Mouse (Mus musculus) mouse embryonic stem cell (cell line): Measurements from ENCODE around the gene Poc1a.

Source experiments
- in situ Hi-C, 2 experiments: fragments of 300-500 bp; cut with MboI; formaldehyde crosslinking; loops; 1 replicate in 1 of 2; 3 replicates in 1 of 2; pipeline ENCODE4 v1.14.3; 2019 to 2020; ENCODE audit warnings: low sequenced_read_pairs in 2 of 2, low pct_unique_long_range_greater_than_20kb in 1 of 2, mixed read lengths in 1 of 2; ENCODE audit not compliant: unreplicated experiment in 1 of 2

Poc1a gene

DNA sequence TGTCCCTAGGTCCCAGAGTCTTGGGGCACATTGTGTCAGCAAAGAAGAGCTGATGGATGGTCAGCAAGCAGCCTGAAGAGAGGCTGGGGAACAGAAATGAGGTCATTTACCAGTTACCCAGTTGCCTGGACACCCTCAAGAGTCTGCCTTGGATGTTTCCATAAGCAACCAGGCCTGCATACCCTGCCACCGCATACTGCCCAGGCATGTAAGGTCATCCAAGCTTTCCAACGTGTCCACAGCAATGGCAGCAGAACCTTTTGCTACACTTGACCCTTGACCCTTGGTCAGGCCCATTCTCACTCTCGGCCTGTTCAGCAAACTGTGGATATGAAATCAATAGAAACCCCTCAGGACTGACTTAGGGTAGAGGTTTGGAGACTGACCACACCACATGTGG, 19.4 kb upstream of the Poc1a start:
- in situ Hi-C loops = no loop called here

DNA sequence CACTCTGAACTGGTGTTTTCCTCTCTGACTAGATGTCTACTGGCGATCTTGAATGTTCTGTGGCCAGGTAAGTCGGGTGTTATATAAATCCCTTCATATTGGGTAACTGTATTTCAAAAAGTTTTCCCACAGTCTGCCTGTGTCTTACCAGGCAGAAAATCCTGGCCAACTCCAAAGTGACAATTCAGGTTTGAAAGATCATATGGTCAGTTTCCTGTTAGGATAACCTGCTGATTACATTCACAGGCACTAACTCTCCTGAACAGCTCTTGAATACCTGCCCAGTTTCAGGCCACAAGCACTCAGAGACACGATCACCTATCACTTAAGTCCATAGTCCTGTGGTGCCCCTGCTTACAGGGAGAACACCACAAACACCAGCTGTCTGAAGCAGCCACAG, 18.8 kb upstream of the Poc1a start:
- in situ Hi-C loops = no loop called here

DNA sequence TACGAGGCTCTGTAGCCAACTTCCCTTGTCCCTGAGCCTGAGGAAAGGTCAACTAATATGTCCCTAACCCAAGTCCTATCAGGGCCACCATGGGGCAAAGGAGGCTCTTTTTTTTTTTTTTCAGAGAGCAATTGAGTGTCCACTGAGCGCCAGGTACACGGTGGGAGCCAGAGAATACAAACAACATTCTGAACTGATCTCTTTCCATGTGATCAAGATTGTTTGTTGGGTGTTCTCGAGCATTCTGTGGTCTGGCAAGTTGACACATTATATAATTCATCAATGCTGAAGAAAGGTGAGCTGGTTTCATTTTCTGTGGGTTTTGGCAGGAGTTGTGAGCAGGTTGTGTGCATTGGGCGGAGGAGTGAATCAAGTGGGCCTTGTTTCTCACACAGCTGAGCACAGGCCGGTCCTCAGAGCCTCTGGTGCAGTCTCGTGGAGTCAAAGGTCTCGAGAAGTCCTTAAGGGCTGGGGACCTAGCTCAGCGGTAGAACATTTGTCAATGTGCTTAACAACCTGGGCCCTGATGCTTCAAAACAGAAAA, 17.4 kb upstream of the Poc1a start:
- in situ Hi-C loops = no loop called here

DNA sequence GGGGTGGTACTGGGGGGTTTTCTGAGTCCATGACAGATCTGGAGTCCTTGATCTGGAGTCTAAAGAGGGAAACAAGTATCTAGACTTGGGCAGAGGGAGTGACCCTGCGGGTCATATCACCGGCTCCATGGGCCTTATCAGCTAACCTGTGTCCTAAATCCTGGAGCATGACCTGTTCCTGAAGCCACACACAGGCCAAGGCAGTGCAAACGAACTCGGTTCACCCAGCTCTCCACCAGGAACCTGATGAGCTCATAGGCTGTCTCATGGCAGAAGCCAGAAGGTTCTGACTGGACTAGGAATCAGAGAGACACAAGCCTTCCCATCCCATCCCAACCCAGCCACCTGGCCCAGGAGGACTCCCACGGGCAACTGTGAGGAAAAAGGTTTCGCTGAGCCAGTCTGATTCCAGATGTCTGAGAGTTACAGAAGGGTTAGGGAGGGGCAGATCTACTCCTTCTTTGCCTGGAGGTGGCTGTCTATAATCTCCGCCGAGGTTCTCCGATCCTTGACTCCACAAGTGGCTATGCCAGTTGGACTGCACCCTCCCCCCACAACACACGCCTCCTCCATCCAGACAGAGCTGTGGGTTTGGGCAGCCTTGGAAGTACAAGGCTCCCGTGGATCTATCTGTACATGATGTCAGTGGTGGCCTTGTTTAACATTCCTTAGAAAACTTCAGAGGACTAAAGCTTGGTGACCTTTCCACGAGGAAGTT, 15.3 kb upstream of the Poc1a start:
- in situ Hi-C loops = no loop called here

DNA sequence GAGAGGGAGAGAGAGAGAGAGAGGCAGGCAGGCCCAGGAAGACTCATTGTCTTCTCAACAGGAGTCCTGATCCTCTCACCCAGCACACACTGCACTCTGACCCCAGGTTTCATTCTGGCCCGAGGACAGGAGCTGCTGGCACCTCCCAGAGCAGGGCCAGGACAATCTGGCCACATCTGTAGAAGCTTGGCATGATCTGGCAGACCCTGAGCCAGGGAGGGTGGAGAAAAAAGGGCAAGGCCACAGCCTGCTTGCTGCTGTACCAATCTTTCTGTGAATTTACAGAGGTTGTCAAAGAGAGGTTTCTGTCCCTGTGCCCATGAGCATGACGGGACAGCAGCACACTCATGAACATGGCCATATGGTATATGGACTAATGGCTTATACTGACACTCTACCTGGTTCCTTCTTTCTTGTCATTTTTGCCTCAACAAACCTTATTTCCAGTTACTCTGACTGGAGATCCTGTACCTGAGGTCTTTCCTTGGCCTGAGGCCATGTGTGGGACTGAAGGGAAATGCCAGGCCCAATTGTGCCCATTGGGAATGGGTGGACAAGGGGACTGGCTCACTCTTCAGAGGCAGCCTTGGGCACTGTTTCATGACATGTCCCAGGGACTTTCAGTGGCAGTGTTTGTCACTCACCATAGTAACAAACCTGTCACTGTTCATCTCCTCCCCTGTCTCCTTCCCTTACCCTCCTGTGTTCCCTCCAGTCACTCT, 13.8 kb upstream of the Poc1a start:
- in situ Hi-C loops = no loop called here

DNA sequence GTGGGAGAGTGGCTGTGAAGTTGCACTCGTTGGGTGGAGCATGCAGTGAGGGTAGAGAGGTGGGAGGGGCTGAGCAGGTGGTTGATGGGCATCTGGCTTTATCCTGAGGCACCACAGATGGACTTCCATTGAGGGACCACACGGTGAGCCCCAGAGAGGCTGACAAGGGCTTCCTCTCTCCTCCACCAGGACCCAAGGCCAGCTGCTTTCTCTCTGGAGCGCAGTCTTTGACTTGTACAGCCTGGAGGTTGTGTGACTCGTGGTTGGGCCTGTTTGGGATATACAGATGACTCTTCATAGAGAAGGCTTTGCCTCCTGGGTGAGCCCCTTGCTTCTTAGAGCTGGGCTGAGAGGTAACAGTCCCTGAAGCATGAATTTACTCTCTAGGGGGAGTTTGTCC, 12.4 kb upstream of the Poc1a start:
- in situ Hi-C loops = no loop called here

DNA sequence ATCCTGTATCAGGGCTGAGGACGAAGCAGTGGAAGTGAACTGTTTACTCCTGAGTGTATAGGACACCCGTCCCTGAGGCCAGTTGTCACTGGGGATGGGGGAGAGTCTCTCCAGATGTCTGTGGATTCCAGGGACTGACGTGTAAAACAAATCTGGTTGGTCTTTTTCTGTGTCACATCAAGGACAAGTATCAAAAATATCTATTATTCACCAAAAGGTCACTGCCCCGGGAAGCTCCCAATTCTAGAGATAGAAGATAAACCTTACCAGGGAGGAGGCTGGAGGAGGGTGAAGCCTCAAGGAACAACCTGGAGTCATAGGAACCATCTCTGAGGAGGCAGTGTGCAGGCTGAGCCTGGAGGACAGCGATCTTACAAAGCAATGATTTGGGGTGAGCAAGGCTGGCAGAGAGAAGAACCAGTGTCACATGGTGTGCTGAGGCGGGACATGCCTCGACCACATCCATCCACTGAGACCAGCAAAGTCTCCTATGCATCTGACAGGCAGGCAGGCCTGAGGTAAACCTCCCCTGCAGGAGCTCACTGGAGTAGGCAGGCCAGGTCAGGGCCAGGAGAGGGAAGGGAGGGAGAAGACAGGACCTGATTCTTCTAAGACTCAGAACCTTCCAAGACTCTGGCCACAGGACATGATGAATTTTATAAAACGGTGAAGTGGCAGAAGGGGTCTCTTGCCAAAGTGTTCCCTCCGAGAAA, 11.6 kb upstream of the Poc1a start:
- in situ Hi-C loops = no loop called here

DNA sequence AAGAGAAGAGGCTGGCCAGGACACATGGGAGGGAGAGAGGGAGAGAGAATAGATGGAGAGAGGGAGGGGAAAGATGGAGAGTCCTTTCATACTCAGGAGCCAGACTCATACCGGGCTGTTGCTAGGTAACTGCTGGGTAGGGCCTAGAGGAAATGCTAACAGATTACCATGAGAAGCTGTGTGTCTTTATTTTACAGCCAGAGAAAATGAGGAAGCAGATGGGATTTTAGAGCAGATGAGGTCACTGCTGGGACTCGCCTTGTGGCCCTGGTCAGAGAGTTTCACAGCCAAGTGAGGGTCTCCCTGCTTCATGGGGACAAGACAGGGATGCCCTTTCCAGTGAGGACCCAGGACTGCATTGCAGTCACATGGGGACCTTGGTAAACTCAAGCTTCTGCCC, 11.0 kb upstream of the Poc1a start:
- in situ Hi-C loops = no loop called here

DNA sequence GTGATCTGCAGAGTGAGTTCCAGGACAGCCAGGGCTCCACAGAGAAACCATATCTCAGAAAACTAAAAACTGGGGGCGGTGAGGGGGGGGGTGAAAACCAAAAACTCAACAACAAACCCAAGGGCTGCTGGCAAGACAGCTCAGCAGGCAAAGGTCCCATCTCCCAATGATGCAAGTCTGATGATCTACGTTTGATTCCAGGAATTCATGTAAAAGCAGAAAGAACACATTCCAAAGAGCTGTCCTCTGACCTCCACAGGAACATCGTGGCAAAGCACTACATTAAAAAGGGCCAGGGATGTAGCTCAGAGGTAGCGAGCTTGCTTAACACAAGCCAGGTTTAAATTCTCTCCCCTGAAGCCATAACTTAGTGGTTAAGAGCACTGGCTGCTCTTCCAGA, 10.2 kb upstream of the Poc1a start:
- in situ Hi-C loops = no loop called here

DNA sequence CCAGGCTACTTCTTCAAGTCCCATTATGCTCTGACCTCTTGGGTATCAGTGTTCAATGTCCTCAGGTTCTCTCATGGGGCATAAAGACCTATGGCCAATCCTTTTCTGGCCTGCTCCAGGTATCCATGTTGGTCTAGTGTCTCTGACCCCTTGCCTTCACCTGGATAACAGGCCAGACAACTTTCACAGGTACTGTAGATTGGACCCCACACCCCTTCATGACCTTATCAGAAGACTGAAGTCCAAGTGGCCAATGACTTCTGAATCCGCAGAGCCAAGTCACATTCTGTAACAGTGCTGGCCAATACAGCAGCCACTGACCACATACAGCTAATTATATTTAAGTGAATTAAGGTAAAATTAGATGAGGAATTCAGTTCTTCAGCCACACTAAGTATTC, 8.6 kb upstream of the Poc1a start:
- in situ Hi-C loops = no loop called here

DNA sequence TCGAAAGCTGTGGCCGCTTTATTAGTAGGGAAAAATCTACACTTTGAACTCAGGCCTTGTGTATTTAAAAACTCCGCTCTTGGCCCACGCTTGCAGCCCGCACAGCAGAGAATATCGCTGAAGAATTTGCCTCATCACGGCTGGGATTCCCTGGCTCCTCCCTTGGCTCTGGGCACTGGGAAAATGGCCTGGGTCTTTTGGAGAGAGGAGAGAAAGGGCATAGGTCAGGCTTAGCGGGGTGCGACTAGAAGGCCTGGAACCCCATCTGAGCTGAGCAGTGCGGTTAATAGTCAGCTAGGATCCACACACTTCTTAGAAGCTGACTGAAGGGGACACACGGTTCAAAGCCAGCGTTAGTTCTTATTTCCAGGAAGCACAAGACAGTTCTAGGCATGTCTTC, 7.6 kb upstream of the Poc1a start:
- in situ Hi-C loops = no loop called here

DNA sequence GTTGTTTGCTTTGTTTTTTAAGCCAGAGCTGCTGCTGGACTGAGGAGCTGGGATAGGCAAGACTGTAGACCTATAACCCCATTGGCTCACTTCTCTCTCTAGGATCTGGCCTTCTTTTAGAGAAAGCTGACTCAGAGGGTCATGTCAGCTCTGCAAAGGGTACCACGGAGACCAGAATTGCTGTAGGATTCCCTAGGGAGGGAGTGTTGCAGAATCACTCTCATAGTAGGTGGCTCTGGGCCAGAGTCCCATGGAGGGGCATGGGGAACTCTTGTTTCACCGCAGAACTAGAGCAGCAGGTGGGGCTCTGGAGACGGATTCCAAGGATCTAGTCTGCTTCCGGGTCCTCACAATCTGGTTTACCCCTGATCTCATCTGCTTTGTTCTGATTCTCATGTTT, 7.1 kb upstream of the Poc1a start:
- in situ Hi-C loops = no loop called here

DNA sequence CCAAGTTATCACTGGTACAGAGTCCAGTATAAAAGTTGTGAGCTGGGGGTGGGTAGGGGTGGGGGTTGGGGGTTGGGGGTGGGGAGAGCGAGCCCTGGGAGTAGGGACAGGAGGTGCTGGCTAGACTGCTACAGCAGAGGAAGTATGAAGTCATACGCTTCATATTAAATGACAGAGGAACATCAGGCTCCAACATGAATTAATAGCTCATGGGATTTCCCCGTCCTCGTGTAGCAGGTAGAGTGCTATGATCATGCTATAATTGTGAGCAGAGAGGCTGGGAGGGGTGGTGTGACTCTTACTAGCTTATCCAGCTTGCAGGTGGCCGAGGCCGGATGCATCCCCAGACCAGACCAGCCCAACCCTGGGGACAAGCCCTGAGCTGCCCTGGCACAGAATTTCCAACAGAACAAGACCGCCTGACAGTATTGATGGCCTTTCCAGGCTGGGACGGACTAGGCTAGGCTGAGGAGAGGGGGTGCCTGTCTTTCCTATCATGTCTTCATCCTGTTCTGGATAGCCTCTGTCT, 6.1 kb upstream of the Poc1a start:
- in situ Hi-C loops = no loop called here

DNA sequence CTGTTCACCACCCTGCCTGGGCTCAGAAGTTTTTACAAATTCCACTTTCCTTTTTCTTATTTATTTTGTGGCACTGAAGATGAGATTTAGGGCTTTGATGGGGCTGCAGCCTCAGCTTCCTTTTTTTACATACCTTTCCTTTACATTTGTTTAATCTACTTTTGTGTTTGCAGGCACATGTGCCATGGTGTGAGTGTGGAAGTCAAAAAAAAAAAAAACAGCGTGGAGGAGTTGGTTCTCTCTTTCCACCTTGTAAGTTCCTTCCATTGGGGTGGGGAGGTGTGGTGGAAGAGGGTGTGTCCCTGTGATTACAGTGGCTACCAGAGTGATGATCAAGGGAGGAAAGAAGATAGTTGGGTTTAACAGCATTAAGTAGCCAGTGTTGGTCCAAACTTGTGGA, 5.1 kb upstream of the Poc1a start:
- in situ Hi-C loops = no loop called here

DNA sequence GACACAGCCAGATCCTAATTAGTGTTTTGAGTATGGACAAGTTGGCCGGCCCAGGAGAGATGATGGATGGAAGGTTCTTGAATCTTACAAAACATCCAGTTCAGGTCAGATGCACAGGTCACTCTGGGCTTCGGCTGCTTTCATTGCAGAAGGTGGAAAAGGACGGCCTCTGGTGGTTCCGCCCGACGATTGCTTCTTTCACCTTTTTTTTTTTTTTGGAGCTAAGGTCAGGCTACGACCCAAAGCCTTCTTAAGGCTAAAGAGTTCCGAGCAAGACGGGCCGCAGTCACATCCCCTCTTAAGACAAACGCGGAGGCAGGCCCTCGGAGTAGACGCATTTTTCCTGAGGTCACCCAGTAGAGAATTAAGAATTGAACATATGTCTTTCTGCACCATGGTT, 475 bp upstream of the Poc1a start:
- in situ Hi-C loops = no loop called here

DNA sequence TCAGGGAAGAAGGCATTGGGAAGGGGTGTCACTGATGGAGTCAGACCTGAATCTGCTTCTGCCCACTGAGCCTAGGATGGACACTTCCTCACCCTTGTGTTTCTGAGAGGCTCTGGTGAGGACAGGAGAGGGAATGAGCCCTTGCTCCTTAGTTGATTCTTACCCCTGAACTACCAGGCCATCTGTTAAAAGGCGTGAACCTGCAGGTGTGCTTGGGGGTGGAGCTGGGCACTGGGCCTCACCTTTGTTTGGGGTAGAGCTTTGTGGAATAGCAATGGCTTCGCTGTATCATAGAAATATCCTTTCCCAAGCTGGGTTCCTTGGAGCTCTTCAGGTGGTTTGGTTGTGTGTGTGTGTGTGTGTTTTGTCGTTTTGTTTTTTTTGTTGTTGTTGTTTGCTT, 1.2 kb downstream of the Poc1a start:
- in situ Hi-C loops = no loop called here

DNA sequence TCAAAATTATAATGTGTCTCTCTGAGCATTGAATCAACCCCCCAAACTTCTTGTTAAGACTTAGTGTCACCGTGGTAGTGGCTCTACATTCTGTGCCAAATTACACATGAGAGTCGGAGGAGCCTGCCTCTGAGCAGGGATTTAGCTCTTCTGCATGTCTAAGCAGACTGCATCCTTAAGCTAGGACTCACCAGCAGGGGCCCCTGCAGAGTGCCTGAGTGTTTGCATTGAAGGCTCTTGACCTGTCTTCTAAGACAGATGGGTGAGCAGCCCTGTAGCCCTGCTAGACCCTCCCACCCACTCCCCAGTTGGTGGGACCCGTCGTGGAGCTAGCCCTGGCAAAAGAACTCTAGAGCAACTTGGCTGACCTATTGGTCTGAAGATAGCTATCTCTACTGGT, 6.3 kb downstream of the Poc1a start:
- in situ Hi-C loops = no loop called here

DNA sequence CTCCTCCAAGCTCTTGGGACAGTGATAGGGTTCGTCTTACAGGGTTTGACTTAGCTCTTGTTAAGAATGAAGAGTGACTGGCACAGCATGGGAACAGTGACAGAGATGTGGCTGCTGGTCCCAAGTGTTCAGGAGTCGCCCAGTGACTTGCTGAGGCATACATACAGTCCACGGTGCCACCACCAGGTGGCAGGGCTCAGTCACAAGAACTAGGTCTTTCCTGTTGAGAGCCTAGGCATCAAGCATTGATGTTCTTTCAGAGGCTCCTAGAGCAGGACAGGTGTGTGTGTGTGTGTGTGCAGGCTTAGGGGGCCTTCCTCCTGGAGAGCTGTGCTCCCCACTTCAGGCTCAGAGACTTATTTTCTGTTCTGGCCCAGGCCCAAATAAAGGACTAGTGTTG, 8.0 kb downstream of the Poc1a start:
- in situ Hi-C loops = no loop called here

DNA sequence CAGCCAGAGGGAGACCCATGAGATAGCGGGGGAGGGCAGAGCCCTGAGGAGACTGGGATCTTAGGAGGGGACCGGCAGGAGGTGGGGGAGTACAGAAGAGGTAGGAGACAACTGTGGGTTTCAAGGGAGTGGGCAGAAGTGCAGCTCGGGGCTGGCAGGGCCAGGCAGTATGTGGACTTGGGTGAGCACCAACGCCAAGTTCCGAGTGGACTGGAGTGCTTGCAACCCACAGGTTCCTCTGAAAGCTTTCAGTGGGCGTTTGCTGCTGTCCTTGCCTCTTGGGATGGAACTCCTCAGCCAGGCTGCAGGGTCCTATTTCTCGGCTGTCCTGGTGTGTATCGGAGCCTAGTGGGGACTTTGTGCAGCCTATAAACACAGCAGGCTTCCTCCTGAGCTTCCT, 9.0 kb downstream of the Poc1a start:
- in situ Hi-C loops = loop anchor here in 1 of 2 experiments (10.0 kb wide), 1 partner anchor 125 kb away; no protein-coding TSS in a partner anchor
